Mouse (Mus musculus): ENCODE data around the gene Lmntd1.

- no peak for TF ChIP-seq CTCF (IDR thresholded peaks at IDR 0.05; ENCODE audit: borderline replicate concordance, control insufficient read depth, extremely low read depth, insufficient read depth, low read length, poor library complexity)
- TF ChIP-seq POLR2A (IDR thresholded peaks at IDR 0.05; ENCODE audit: control insufficient read depth, extremely low read depth, insufficient read depth, low read length, poor library complexity) = no peak
Measured at GRCm38 (mm10) chr6:145545927-145546641, 68.0 kb downstream of the Lmntd1 start.
